Mouse (Mus musculus): Measurements from ENCODE around the gene Gucy2c. TPM values are rescaled to one million over a fixed set of nuclear protein-coding genes. Genes with fewer than 3 reads are reported as not detected.

The Gucy2c gene
- polyA plus RNA-seq (2015; fragmentation: Nextera tagmentation; extraction: Ambion mirVana), result 2.0 and 2.5 TPM in 2 replicates

GRCm38 (mm10) chr6:136781377-136781986 lies at the start of gene Gucy2c:
Gene Gucy2c (minus strand): TSS chr6:136781765.
- Histone ChIP-seq H3K9me3 (ENCODE audit: control insufficient read depth, low read length) (no peaks in the 10 kb centered on the region), H3K27me3 (ENCODE audit: control insufficient read depth, insufficient read depth, low read length) (no peaks in the 10 kb centered on the region), H3K4me2 (replicated peaks; ENCODE audit: low read depth) (no peak within 1 kb of the TSS), H3K4me3 (ENCODE audit: low read depth, low read length) (no peak within 1 kb of the TSS), H3K4me1 (replicated peaks; ENCODE audit: control insufficient read depth, insufficient read depth) (no peaks in the 10 kb centered on the region), H3K27ac (replicated peaks) (no peak within 1 kb of the TSS), H3K36me3 (ENCODE audit: control insufficient read depth, insufficient read depth, low read length) (no peaks in the 10 kb centered on the region), H3K9ac (ENCODE audit: low read length) (no peak within 1 kb of the TSS)
- 69% methylated on average over 20 of the region's 20 CpGs for WGBS
- ATAC-seq (ENCODE audit: low FRiP score, low TSS enrichment) (peak; percentile 83), DNase-seq (ENCODE audit: low spot score) (peak; percentile 37)
- TF ChIP-seq EP300 (optimal IDR thresholded peaks at IDR 0.05) (no peak), CTCF (IDR thresholded peaks at IDR 0.05; ENCODE audit: low read depth) (no peak)

- no peak for ATAC-seq (ENCODE audit: low FRiP score, low TSS enrichment)
These were observed 47.1 kb upstream of the Gucy2c start for GRCm38 (mm10) chr6:136828681-136829080.

GRCm38 (mm10) chr6:136827881-136828561 lies 46.5 kb upstream of the Gucy2c start, which contains the start of gene Wbp11:
Gene Wbp11 (minus strand): TSS chr6:136828233.
- ATAC-seq (ENCODE audit: low FRiP score, low TSS enrichment), result peak; percentile 100
- peak within 1 kb of the TSS; percentile 55 for H3K4me2 ChIP-seq (replicated peaks; ENCODE audit: low read depth)
- H3K9ac ChIP-seq (ENCODE audit: low read length), result peak within 1 kb of the TSS; percentile 99
- H3K4me1 ChIP-seq (replicated peaks; ENCODE audit: control insufficient read depth, insufficient read depth), result peaks cover 2% of the 10 kb centered on the region; the same call in 1 of the 2 replicates
- H3K4me3 ChIP-seq (ENCODE audit: low read depth, low read length), result peak within 1 kb of the TSS; percentile 99
- peak; percentile 96 for DNase-seq (ENCODE audit: low spot score)
- H3K9me3 ChIP-seq (ENCODE audit: control insufficient read depth, low read length), result no peaks in the 10 kb centered on the region
- 0% methylated on average over 43 of the region's 45 CpGs for WGBS
- no peaks in the 10 kb centered on the region for H3K27me3 ChIP-seq (ENCODE audit: control insufficient read depth, insufficient read depth, low read length)
- H3K36me3 ChIP-seq (ENCODE audit: control insufficient read depth, insufficient read depth, low read length), result peaks cover 13% of the 10 kb centered on the region; the same call in 1 of the 2 replicates
- peak; percentile 65 for TF ChIP-seq CTCF (IDR thresholded peaks at IDR 0.05; ENCODE audit: low read depth)
- peak; percentile 39 for TF ChIP-seq EP300 (optimal IDR thresholded peaks at IDR 0.05)
- H3K27ac ChIP-seq (replicated peaks), result peak within 1 kb of the TSS; percentile 86

More at GRCm38 (mm10) chr6:136828681-136829080, 47.1 kb upstream of the Gucy2c start:
- no peaks in the 10 kb centered on the region for H3K27me3 ChIP-seq (ENCODE audit: control insufficient read depth, insufficient read depth, low read length)
- peak overlapping the region; percentile 54 for H3K4me2 ChIP-seq (replicated peaks; ENCODE audit: low read depth)
- 33% methylated on average over 4 of the region's 4 CpGs for WGBS
- H3K4me3 ChIP-seq (ENCODE audit: low read depth, low read length), result peak overlapping the region; percentile 39
- DNase-seq (ENCODE audit: low spot score), result no peak
- no peak overlapping the region for H3K9ac ChIP-seq (ENCODE audit: low read length)
- peaks cover 2% of the 10 kb centered on the region; the same call in 1 of the 2 replicates for H3K4me1 ChIP-seq (replicated peaks; ENCODE audit: control insufficient read depth, insufficient read depth)
- peaks cover 12% of the 10 kb centered on the region; the same call in 1 of the 2 replicates for H3K36me3 ChIP-seq (ENCODE audit: control insufficient read depth, insufficient read depth, low read length)
- 0 out of 2 replicates have a peak overlapping the region, but pooled peaks have one; percentile 45 for H3K27ac ChIP-seq (replicated peaks)
- TF ChIP-seq EP300 (optimal IDR thresholded peaks at IDR 0.05) (no peak), CTCF (IDR thresholded peaks at IDR 0.05; ENCODE audit: low read depth) (no peak)
- no peaks in the 10 kb centered on the region for H3K9me3 ChIP-seq (ENCODE audit: control insufficient read depth, low read length)

GRCm38 (mm10) chr6:136827516-136827880 lies 45.9 kb upstream of the Gucy2c start, which contains the start of gene BC049715:
Gene BC049715 (plus strand): TSS chr6:136827626.
- no peaks in the 10 kb centered on the region for H3K27me3 ChIP-seq (ENCODE audit: control insufficient read depth, insufficient read depth, low read length)
- H3K9ac ChIP-seq (ENCODE audit: low read length), result peak within 1 kb of the TSS; percentile 99
- peak within 1 kb of the TSS; percentile 55 for H3K4me2 ChIP-seq (replicated peaks; ENCODE audit: low read depth)
- no peak for DNase-seq (ENCODE audit: low spot score)
- no peaks in the 10 kb centered on the region for H3K9me3 ChIP-seq (ENCODE audit: control insufficient read depth, low read length)
- H3K4me3 ChIP-seq (ENCODE audit: low read depth, low read length), result peak within 1 kb of the TSS; percentile 99
- 0% methylated on average over 34 of the region's 34 CpGs for WGBS
- H3K4me1 ChIP-seq (replicated peaks; ENCODE audit: control insufficient read depth, insufficient read depth), result peaks cover 2% of the 10 kb centered on the region; the same call in 1 of the 2 replicates
- H3K27ac ChIP-seq (replicated peaks), result peak within 1 kb of the TSS; percentile 86
- TF ChIP-seq CTCF (IDR thresholded peaks at IDR 0.05; ENCODE audit: low read depth) (no peak), EP300 (optimal IDR thresholded peaks at IDR 0.05) (no peak)
- H3K36me3 ChIP-seq (ENCODE audit: control insufficient read depth, insufficient read depth, low read length), result peaks cover 19% of the 10 kb centered on the region; the same call in 1 of the 2 replicates
- ATAC-seq (ENCODE audit: low FRiP score, low TSS enrichment), result peak; percentile 53

GRCm38 (mm10) chr6:136827116-136827515 lies 45.6 kb upstream of the Gucy2c start:
- peak overlapping the region; percentile 99 for H3K9ac ChIP-seq (ENCODE audit: low read length)
- H3K4me2 ChIP-seq (replicated peaks; ENCODE audit: low read depth), result peak overlapping the region; percentile 55
- 9% methylated on average over 7 of the region's 7 CpGs for WGBS
- no peak for ATAC-seq (ENCODE audit: low FRiP score, low TSS enrichment)
- peak overlapping the region; percentile 99 for H3K4me3 ChIP-seq (ENCODE audit: low read depth, low read length)
- DNase-seq (ENCODE audit: low spot score), result no peak
- TF ChIP-seq EP300 (optimal IDR thresholded peaks at IDR 0.05) (no peak), CTCF (IDR thresholded peaks at IDR 0.05; ENCODE audit: low read depth) (no peak)
- peaks cover 2% of the 10 kb centered on the region; the same call in 1 of the 2 replicates for H3K4me1 ChIP-seq (replicated peaks; ENCODE audit: control insufficient read depth, insufficient read depth)
- no peaks in the 10 kb centered on the region for H3K9me3 ChIP-seq (ENCODE audit: control insufficient read depth, low read length)
- peak overlapping the region; percentile 86; the same call in 1 of the 2 replicates for H3K27ac ChIP-seq (replicated peaks)
- peaks cover 19% of the 10 kb centered on the region; the same call in 1 of the 2 replicates for H3K36me3 ChIP-seq (ENCODE audit: control insufficient read depth, insufficient read depth, low read length)
- H3K27me3 ChIP-seq (ENCODE audit: control insufficient read depth, insufficient read depth, low read length), result no peaks in the 10 kb centered on the region

Data from stomach, postnatal 0 days (tissue).